Mouse (Mus musculus) pancreas, adult 10 weeks (tissue): ENCODE measurements around the gene Pnmal1. TPM values are rescaled to one million over a fixed set of nuclear protein-coding genes. Genes with fewer than 3 reads are reported as not detected.

Experiments
- polyA plus RNA-seq: library from polyadenylated mRNA; stranded (reverse); fragments of 350-450 nt; fragmentation: Illumina TruSeq; extraction: RNeasy Lipid Tissue Mini Kit (QIAGEN cat#74804); gene quantifications from one replicate; pipeline ENCODE4 v1.2.3, GENCODE M21; 2015; ENCODE audit warnings: low read depth, low replicate concordance; ENCODE audit not compliant: insufficient read depth

Gene Pnmal1
- polyA plus RNA-seq = 1.4 TPM

GRCm38 (mm10) chr7:16959539-16960187 lies at the start of gene Pnmal1:
Pnmal1 (plus strand) TSS chr7:16959679.

GRCm38 (mm10) chr7:16924037-16924834 lies 35.2 kb upstream of the Pnmal1 start, which contains the start of gene Calm3:
Calm3 (minus strand) TSS chr7:16924114.

GRCm38 (mm10) chr7:16944061-16944807 lies 15.2 kb upstream of the Pnmal1 start, which contains the start of gene Pnmal2:
Pnmal2 (plus strand) TSS chr7:16944682.

GRCm38 (mm10) chr7:16982859-16983568 lies 23.5 kb downstream of the Pnmal1 start, which contains the start of gene Gm42372:
Gm42372 (plus strand) TSS chr7:16983086.

GRCm38 (mm10) chr7:16992451-16992807 lies 33.0 kb downstream of the Pnmal1 start, which contains the start of gene Ccdc8:
Ccdc8 (plus strand) TSS chr7:16992708.

Other genes starting within 250 kb of the Pnmal1 start
- not detected for gene Ceacam9, start 237.8 kb upstream of the Pnmal1 start, polyA plus RNA-seq
- gene Ap2s1, start 221.3 kb upstream of the Pnmal1 start, polyA plus RNA-seq = 40.1 TPM
- gene Slc1a5, start 178.3 kb upstream of the Pnmal1 start, polyA plus RNA-seq = 94.8 TPM
- gene Strn4, start 143.8 kb upstream of the Pnmal1 start, polyA plus RNA-seq = 28.4 TPM
- gene Fkrp, start 142.9 kb upstream of the Pnmal1 start, polyA plus RNA-seq = 4.5 TPM
- 6.3 TPM for gene Prkd2, start 116.8 kb upstream of the Pnmal1 start, polyA plus RNA-seq
- gene Dact3, start 84.4 kb upstream of the Pnmal1 start, polyA plus RNA-seq = 1.1 TPM
- 2.3 TPM for gene Gng8, start 67.9 kb upstream of the Pnmal1 start, polyA plus RNA-seq
- 1.8 TPM for gene Ptgir, start 53.2 kb upstream of the Pnmal1 start, polyA plus RNA-seq
- gene Calm3, start 35.6 kb upstream of the Pnmal1 start, polyA plus RNA-seq = 43.4 TPM
- 11.8 TPM for gene Pnmal2, start 15.0 kb upstream of the Pnmal1 start, polyA plus RNA-seq
- gene Gm42372, start 23.4 kb downstream of the Pnmal1 start, polyA plus RNA-seq = 0.20 TPM
- gene Ccdc8, start 33.0 kb downstream of the Pnmal1 start, polyA plus RNA-seq = 0.76 TPM
- gene Ppp5c, start 68.2 kb downstream of the Pnmal1 start, polyA plus RNA-seq = 44.1 TPM
- gene Hif3a, start 102.7 kb downstream of the Pnmal1 start, polyA plus RNA-seq = 0.17 TPM
- 0.92 TPM for gene Psg16, start 114.4 kb downstream of the Pnmal1 start, polyA plus RNA-seq
- gene Ceacam3, start 190.6 kb downstream of the Pnmal1 start, polyA plus RNA-seq = not detected
- gene Psg29, start 243.8 kb downstream of the Pnmal1 start, polyA plus RNA-seq = not detected